Mouse (Mus musculus): Measurements from ENCODE around the gene Rbm14.

Rbm14 gene

GRCm38 (mm10) chr19:4811063-4811908 lies at the start of gene Rbm14, which contains the start of gene Gm21992:
Rbm14 (minus strand) TSS chr19:4811634.
Gm21992 (minus strand) TSS chr19:4811612.
- peak; percentile 98 to 99 for DNase-seq (ENCODE audit: low spot score in 2 of 2)

DNA sequence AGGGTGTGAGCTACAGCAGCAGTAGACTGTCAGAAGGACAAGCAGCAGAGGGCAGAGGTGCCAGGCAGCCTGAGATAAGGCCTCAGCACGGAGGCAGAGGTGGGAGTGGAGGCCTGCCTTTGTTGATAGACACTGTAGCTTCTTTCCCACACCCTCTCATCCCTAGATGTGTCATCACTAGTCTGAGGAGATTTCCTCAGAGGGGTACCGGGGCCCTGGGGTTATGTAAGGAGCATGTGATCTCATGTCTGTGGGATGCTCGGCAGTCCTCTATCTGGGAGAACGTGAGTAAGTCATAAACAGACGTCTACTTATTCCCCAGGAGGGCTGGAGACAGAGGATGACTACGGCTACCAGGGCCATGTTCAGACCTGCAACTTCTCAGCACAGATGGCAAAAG lies 47.6 kb upstream of the Rbm14 start:
- no peak for DNase-seq (ENCODE audit: low spot score in 2 of 2)

DNA sequence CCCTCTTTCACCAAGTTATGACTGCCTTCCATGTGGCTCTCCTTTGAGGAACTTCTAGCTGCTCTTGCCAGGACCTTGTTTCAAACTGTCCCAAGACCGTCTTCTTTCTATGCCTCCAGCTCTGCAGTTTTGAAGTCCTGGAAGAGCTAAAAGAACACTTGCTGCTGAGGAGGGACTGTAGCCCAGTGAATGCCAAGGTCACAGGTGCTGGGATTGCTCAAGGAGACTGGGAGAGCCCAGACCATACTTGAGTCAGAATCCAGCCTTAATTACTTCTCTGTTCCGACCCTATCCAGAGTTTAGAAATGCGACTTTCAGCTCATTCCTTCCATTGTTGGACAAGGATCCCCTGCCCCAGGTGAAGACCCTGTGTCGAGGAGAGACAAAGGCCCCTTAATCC lies 44.5 kb upstream of the Rbm14 start:
- no peak for DNase-seq (ENCODE audit: low spot score in 2 of 2)

DNA sequence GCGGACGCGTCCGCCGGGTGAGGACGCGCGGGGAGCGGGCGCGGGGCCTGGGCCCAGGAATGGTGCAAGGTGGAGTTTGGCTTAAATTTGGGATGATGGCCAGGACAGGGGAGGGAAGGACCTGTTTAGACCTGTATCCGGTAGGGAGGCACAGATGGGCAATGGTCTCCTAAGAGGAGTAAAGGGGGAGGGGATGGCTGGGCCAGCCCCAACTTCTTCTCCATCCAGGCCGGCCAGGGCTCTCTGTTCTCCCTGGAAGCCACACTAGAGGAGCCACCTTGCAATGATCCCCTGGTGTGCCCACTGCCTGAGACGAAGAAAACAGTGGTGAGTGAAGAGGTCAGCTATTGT lies 44.0 kb upstream of the Rbm14 start:
- DNase-seq (ENCODE audit: low spot score in 2 of 2): no peak

- peak; percentile 88 to 89 for DNase-seq (ENCODE audit: low spot score in 2 of 2)
Observed at GRCm38 (mm10) chr19:4854552-4855469, 43.4 kb upstream of the Rbm14 start, which contains the start of gene Ctsf. Ctsf (plus strand) TSS chr19:4855130.

- DNase-seq (ENCODE audit: low spot score in 2 of 2): no peak
Observed at GRCm38 (mm10) chr19:4850281-4850680, 38.8 kb upstream of the Rbm14 start.

- DNase-seq (ENCODE audit: low spot score in 2 of 2): no peak
Observed at GRCm38 (mm10) chr19:4849800-4850199, 38.4 kb upstream of the Rbm14 start.

- DNase-seq (ENCODE audit: low spot score in 2 of 2): no peak
Observed at GRCm38 (mm10) chr19:4847490-4847889, 36.1 kb upstream of the Rbm14 start.

DNA sequence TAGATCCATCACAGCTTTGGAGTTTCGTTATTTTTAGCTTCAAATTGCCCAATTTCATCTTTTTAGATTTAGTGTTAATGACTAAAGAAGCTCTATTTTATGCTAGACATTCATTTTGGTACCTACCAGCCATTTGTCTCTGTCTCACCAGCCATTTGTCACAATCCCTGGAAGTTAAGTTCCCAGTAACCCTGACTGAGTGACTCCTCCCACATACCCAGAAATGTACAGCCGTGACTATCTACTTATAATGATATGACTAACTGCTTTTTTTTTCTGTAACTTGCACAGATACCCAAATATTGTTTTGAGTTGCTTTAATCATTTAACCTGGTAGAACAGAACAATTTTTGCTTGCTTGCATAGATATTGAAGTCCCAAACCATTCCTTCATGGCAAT lies 34.4 kb upstream of the Rbm14 start:
- DNase-seq (ENCODE audit: low spot score in 2 of 2): no peak

DNA sequence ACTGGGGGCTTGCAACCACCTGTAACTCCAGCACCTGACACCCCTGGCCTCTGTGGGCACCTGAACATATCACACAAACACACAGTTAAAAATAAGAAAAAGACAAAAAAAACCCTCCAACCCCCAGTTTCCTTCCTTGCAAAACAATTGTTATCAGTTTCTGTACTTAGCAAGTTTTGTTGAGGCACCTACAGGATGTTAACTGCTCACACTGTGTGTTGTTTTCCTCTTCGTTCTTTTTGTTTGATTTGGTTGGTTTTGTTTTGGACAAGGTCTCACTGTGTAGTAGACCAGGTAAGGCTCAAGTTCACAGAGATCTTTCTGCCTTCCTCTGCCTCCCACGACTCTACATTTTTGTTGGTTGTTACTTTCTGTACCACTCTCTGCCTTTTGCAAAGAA lies 31.2 kb upstream of the Rbm14 start:
- DNase-seq (ENCODE audit: low spot score in 2 of 2): no peak

- DNase-seq (ENCODE audit: low spot score in 2 of 2): no peak
Observed at GRCm38 (mm10) chr19:4840848-4841247, 29.4 kb upstream of the Rbm14 start.

DNA sequence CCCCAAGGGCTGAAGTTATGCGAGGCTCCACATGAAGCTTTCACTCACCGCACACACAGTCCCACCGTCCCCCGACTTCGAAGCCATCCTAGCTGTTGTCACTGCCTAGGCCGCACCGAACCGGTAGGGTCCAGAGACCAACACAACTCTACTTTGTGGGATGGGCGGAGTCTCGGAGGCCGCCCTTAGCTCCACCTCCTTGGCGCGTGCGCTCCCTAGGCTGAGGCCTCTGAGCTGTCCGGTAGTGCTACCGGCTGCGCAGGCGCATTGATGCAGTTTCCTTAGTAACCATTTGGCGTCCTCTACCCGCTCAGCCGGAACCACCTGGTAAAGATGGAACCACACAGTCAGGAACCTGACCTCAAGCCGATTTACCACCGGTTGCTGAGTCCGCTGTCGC lies 27.7 kb upstream of the Rbm14 start, which contains the start of the genes Ccs and Ccdc87:
Gene Ccs, minus strand, starts transcription at position 184 of the 400 bp plus-strand sequence.
Gene Ccdc87, plus strand, starts transcription at position 218 of the 400 bp plus-strand sequence.
- DNase-seq (ENCODE audit: low spot score in 2 of 2): peak; percentile 95 to 97

DNA sequence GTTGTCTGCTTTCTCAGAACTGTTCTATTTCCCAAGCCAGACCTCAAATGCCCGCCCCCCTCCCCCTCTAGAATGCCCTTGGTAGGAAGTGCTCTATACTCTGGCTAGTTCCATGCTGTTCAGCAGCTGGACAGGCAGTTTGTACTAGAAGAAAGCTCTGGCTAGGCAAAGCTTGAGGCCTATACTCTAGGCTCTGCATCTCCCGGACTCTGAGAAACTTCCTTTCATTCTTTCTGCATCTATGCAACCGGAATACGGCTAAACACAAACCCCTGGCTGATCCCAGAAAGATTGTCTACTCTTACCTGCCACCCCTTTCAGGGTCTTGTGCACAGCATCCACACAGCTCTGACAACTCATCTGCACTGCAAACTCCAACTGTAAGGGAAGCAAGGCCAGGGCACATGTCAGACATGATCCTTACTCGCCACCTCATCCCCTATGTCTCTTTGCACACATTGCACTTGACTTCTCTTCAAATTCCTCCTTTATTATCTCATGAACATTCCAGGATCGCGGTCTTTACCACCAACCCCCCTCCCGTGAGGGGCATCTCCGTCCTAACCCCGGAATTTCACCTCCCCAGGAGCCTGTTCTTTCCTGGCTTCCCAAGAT lies 27.2 kb upstream of the Rbm14 start:
- no peak for DNase-seq (ENCODE audit: low spot score in 2 of 2)

- no peak for DNase-seq (ENCODE audit: low spot score in 2 of 2)
Observed at GRCm38 (mm10) chr19:4837049-4837448, 25.6 kb upstream of the Rbm14 start.

DNA sequence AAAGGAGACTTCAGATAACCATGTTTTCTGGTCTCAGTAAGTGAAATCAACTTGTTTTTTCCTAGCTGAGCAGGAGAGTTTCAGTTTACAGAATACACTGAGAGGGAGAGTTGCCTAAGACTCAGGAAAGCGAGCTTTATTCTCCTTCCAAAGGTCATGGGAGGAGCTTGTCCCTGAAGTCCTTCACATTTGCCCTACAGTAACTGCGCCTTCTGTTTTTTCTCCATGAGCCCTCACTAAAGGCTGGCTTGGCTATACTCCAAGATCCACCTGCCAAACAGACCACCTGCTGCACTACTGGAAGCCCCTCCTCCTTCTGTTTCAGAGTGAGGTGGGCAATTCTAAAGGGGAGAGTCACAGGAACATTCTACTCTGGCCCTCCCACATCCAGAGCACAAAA lies 24.7 kb upstream of the Rbm14 start:
- DNase-seq (ENCODE audit: low spot score in 2 of 2): no peak

DNA sequence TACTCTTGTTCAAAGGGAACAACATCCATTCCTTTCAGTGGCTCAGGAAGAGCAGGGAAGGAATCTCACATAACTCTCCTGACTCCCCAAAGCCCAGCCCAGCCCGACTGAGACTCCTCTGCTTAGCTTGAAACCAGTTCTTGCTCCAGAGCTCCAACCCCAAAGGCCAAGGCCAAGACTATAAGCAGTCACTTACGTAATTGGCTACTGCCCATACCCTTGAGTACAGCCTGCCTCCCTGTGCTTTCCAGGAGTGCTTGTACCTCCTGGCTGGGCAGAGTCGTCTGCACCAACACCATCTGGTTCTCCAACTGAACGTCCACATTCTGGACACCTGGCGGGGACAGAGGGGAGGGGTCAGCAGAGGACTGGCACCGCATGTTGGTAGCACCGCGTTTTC lies 22.5 kb upstream of the Rbm14 start:
- DNase-seq (ENCODE audit: low spot score in 2 of 2): no peak

- DNase-seq (ENCODE audit: low spot score in 2 of 2): no peak
Observed at GRCm38 (mm10) chr19:4829156-4829555, 17.7 kb upstream of the Rbm14 start.

DNA sequence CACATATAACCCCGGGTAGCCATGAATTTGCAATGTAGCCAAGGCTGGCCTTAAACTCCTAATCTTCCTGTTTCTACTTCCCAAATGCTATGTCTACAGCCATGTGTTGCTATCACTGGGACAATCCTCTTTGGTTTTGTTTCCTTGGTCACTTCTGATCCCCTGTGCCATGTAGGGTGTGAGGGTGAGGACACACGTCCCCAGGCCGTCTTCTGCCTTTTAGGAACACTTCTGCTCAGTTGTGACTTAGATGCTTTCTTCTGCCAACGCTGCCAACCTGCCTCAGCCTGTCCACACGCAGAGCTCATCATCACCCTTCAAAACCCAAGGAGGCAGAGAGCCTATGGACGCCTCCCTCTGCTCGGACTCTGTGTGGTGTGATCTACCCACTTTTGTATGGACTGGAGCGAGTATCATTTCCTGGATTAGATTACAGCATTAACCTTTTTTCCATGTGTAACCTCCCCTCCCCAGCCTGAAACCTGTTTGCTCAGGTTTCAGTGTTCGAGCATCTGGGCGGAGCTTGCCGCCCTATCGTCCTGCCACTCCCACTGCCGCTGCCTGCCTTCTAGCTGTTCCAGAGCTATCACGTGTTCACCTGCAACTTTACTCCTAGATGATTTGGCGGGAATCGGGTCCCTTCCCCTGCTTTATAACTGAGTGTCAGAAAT lies 17.1 kb upstream of the Rbm14 start:
- no peak for DNase-seq (ENCODE audit: low spot score in 2 of 2)

DNA sequence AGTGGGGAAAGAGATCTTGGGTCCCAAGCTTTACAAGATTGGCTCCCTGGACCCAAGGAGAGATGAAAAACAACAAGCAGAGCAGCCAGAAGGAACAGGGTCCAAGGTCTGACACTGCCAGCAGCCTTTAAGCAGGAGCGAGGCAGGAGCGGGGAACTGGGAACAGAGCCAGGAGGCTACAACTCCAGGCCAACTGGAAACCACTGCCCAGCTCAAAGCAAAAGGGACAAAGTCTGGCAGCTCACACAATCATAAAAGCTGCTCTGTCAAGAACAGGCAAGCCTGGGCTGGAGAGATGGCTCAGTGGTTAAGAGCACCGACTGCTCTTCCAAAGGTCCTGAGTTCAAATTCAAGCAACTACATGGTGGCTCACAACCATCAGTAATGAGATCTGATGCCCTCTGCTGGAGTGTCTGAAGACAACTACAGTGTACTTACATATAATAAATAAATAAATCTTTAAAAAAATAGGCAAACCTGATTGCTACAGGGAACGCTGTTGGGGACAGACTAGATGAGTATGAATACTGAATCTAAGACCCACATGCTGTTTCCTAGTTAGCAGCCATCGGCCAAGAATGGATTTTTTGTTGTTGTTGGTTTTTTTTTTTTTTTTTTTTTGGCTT lies 9.4 kb upstream of the Rbm14 start:
- DNase-seq (ENCODE audit: low spot score in 2 of 2): peak; percentile 61 to 68

- DNase-seq (ENCODE audit: low spot score in 2 of 2): no peak
Observed at GRCm38 (mm10) chr19:4817182-4817835, 5.9 kb upstream of the Rbm14 start.

Data from right cerebral cortex, postnatal 36 days (tissue).